Mouse (Mus musculus) small intestine, adult 2 months (tissue): ENCODE measurements around the gene Gast. TPM values are rescaled to one million over a fixed set of nuclear protein-coding genes. Genes with fewer than 3 reads are reported as not detected.

ENCODE experiments used
- H3K27ac ChIP-seq: fragments of 200-500 bp; 2 replicates; pipeline ENCODE4 v1.5.1; 2012; ENCODE audit warnings: low read depth, low read length, control low read depth, inconsistent platforms; ENCODE audit not compliant: insufficient read depth
- H3K27me3 ChIP-seq: fragments of 200-500 bp; 2 replicates; pipeline ENCODE4 v1.6.1; 2012; ENCODE audit warnings: mild to moderate bottlenecking, moderate library complexity, low read length, inconsistent platforms; ENCODE audit not compliant: control insufficient read depth, insufficient read depth
- H3K36me3 ChIP-seq: fragments of 200-500 bp; 2 replicates; pipeline ENCODE4 v1.6.1; 2012; ENCODE audit warnings: mild to moderate bottlenecking, low read length, control low read depth, inconsistent platforms; ENCODE audit not compliant: control insufficient read depth, insufficient read depth
- H3K4me1 ChIP-seq: fragments of 200-500 bp; 2 replicates; pipeline ENCODE4 v1.6.1; 2012; ENCODE audit warnings: low read length, inconsistent platforms, mixed read lengths; ENCODE audit not compliant: control insufficient read depth, insufficient read depth, insufficient read length
- H3K4me3 ChIP-seq: fragments of 200-500 bp; 2 replicates; pipeline ENCODE4 v1.5.1; 2012; ENCODE audit warnings: low read depth, mild to moderate bottlenecking, control low read depth, inconsistent platforms, low read length, moderate library complexity
- CTCF ChIP-seq: fragments of 200-500 bp; IDR thresholded peaks from 2 replicates; pipeline ENCODE4 v1.5.1; 2012; ENCODE audit warnings: low read depth, mild to moderate bottlenecking, control low read depth, inconsistent platforms, low read length, moderate library complexity, mixed read lengths; ENCODE audit not compliant: insufficient replicate concordance, insufficient read length; ENCODE audit errors: extremely low read depth
- POLR2A ChIP-seq: fragments of 200-500 bp; IDR thresholded peaks from 2 replicates; pipeline ENCODE4 v1.6.1; 2012; ENCODE audit warnings: low read depth, mild to moderate bottlenecking, control low read depth, inconsistent platforms, low read length, moderate library complexity
- WGBS: fragments of 180-500 bp; shearing (Covaris S2); methylation state at CpG from one replicate; pipeline ENCODE4 v1.1.7; 2018; 5-methylcytosine and 5-hydroxymethylcytosine counted together
- polyA plus RNA-seq: library from polyadenylated mRNA; depleted of rRNA; stranded (reverse); fragments of >200 nt; gene quantifications from 2 replicates; pipeline ENCODE4 v1.2.3, GENCODE M21; 2012

The Gast gene
- polyA plus RNA-seq, 1 experiment, result 0.38 TPM

DNA sequence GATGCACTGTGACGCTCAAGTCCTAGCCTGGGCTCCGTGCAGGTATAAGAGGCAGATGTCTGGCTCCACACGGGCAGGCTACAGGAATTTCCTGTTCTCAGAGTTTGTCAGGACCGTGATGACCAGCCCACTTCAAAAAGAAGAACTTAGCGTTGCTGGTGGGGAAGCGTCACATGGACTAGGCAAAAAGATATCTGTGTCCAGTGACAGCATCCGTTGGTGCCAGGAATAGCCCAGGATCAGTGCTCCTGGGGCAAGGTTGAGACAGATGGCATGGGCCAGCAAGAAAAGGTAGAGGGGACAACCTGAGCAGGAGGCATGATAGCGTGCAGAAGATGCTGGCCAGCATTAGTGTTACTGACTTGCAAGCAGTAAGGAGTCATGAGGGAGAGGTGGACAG lies 35.6 kb downstream of the Gast start:
- WGBS, result 78% methylated on average over 8 of the region's 8 CpGs
- no peak overlapping the region for H3K4me3 ChIP-seq
- no peak for TF ChIP-seq CTCF
- TF ChIP-seq POLR2A, result no peak

DNA sequence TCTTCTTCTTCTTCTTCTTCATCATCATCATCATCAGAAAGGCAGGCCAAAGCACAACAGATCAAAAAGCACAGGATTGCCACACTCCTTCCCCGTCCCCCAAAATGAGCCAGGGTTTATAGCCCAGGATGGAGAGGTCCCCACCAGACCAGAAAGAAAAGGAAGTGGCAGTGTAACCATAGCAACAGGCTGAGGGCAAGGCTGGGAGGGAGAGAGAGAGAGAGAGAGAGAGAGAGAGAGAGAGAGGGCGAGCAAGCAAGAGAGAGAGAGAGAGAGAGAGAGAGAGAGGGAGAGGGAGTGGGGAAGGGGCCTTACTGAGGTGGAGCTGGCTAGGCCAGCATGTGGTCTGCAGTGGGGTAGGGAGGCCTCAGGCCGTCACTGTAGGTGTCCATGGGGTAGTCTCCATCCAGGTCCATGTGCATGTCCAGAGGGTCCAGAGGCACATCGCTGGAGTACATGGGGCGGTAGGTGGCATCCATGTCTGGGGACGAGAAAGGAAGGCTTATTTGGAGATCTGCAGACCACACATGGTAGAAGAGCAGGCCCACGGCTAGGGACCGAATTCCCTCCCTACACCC lies 37.9 kb downstream of the Gast start:
- 92% methylated on average over 7 of the region's 8 CpGs for WGBS
- H3K27ac ChIP-seq, result no peak overlapping the region
- H3K27me3 ChIP-seq, result no peaks in the 10 kb centered on the region
- H3K4me1 ChIP-seq, result no peaks in the 10 kb centered on the region; the same call in 1 of the 2 replicates
- TF ChIP-seq POLR2A (no peak), CTCF (no peak)
- H3K4me3 ChIP-seq, result no peak overlapping the region
- peaks cover 68% of the 10 kb centered on the region for H3K36me3 ChIP-seq

More for the DNA sequence above, 35.6 kb downstream of the Gast start:
- H3K4me1 ChIP-seq, result no peaks in the 10 kb centered on the region
- peaks cover 49% of the 10 kb centered on the region for H3K36me3 ChIP-seq
- no peaks in the 10 kb centered on the region for H3K27me3 ChIP-seq
- no peak overlapping the region for H3K27ac ChIP-seq

DNA sequence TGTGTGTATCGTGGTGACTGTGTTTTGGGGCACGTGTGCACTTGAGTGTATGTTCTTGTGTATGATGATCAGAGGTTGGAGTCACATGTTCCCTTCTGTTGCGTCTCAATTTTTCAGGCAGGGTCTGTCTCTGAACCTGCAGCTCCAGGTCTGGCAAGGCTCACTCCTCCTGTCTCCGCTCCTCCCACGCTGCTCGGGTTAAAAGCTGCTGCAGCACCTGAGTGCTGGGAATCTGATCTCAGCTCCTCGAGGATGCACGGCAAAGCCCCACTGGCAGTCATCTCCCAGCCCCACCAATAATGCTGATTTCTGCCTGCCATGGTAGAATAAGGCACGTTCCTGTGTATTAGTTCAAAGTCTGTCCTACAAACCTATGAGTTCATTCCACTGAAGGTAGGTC lies 40.9 kb downstream of the Gast start:
- TF ChIP-seq CTCF, result no peak
- Histone ChIP-seq H3K27ac (no peak overlapping the region), H3K4me1 (no peaks in the 10 kb centered on the region; the same call in 1 of the 2 replicates), H3K4me3 (no peak overlapping the region), H3K36me3 (peaks cover 88% of the 10 kb centered on the region), H3K27me3 (no peaks in the 10 kb centered on the region)
- 88% methylated on average over 9 of the region's 9 CpGs for WGBS

DNA sequence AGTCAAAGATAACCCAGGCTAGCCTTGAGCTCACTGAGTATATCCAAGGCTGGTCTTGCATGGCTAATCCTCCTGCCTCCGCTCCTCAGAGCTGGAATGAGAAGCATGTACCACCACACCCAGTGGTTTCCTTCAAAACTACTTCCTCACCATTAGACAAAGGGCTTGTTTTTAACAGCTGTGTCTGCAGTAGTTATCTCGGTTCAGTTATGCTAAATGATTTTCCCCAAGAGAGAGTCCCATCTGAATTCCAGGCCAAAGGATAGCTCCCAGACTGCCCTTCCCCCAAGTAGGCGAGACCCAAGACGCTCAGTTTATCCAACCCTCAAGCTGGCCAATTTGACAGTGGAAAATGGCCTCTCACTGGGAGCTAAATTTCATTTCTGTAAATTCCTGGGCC lies 41.8 kb downstream of the Gast start:
- H3K4me1 ChIP-seq, result no peaks in the 10 kb centered on the region; the same call in 1 of the 2 replicates
- no peak overlapping the region for H3K27ac ChIP-seq
- TF ChIP-seq POLR2A (no peak), CTCF (no peak)
- no peaks in the 10 kb centered on the region for H3K27me3 ChIP-seq
- no peak overlapping the region for H3K4me3 ChIP-seq
- WGBS, result 65% methylated on average over 4 of the region's 4 CpGs
- peaks cover 89% of the 10 kb centered on the region for H3K36me3 ChIP-seq

DNA sequence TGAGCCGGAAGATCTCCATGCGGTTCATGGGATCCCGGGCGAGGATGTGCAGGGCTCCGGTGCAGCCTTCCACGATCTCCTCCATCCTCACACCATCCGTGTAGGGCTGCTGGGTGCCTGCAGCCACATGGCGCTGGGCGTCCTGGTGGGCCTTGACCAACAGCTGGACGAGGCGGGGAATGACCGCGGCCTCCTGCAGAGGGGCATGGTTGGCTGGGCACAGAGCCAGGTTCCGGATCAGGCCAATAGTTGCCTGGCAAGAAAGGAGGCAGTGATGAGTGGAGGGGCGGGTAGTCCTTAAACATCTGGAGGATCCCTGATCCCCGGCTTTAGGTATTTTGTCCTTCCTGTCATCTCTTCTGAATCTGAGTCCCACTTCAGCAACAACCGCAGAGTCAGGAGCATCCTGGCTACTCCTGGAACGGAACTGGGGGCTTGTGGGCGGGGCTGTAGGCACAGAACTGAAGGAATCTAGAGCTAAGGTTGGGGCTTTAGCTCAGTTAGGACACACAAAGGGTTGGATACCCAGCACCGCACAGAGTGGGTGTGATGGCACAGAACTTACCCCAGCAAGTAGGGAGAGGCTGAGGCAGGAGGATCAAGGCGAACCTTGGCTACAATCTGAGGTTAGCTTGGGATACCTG lies 42.7 kb downstream of the Gast start:
- TF ChIP-seq POLR2A, result no peak
- no peak for TF ChIP-seq CTCF
- Histone ChIP-seq H3K4me3 (no peak overlapping the region), H3K27ac (no peak overlapping the region), H3K4me1 (no peaks in the 10 kb centered on the region; the same call in 1 of the 2 replicates), H3K27me3 (no peaks in the 10 kb centered on the region), H3K36me3 (peaks cover 86% of the 10 kb centered on the region)
- 88% methylated on average over 21 of the region's 21 CpGs for WGBS

DNA sequence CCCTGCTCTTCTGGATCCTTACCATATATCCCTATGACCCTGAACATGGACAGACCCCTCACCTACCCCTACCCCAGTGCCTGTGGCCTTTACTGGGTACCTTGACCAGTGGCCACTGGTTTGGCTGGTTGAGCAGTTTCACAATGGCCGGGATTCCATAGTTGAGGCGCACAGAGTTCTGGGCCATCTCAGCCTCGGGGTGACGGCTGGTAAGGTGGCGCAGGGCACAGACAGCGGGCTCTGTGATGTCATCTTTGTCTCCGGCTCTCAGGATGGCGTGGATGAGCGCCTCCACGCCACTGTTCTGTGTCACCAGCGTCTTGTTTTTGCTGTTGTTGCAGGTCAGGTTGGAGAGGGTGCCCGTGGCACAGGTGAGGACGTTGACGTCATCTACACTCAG lies 43.8 kb downstream of the Gast start:
- Histone ChIP-seq H3K36me3 (peaks cover 85% of the 10 kb centered on the region), H3K27me3 (no peaks in the 10 kb centered on the region), H3K4me1 (no peaks in the 10 kb centered on the region; the same call in 1 of the 2 replicates), H3K27ac (no peak overlapping the region), H3K4me3 (no peak overlapping the region)
- WGBS, result 95% methylated on average over 14 of the region's 14 CpGs
- TF ChIP-seq POLR2A (no peak), CTCF (no peak)

DNA sequence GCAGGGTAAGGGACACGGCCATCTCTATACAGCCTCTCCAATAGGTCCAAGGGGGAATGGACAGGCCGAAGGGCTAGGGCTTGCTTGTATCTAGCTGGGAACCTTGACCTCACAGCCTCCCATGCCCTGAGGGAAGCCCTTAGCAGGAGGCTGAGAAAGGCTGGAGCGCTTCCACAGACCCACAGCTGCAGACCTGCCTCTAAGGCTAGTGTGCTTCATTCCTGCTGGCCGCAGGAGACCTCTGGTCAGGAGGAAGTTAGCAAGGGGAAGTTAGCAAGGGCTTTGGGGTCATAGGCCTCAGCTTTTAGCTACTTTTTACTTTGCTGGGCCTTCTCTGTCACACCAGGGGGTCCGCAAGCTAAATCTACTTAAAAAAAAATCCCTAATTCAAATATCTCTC lies 44.2 kb downstream of the Gast start:
- 91% methylated on average over 5 of the region's 5 CpGs for WGBS
- Histone ChIP-seq H3K36me3 (peaks cover 85% of the 10 kb centered on the region), H3K27ac (no peak overlapping the region), H3K4me1 (no peaks in the 10 kb centered on the region; the same call in 1 of the 2 replicates), H3K27me3 (no peaks in the 10 kb centered on the region), H3K4me3 (no peak overlapping the region)
- TF ChIP-seq POLR2A, result no peak
- no peak for TF ChIP-seq CTCF
